Comparison of ENCODE assay signal across 24 mouse cellular contexts in genomic region chr5:146432476-146432875, GRCm38 (mm10). TPM values are rescaled to one million over a fixed set of nuclear protein-coding genes. Genes with fewer than 3 reads are reported as not detected.
"Had no signal": no experiment of that assay in that cellular context is flagged by ENCODE, and none has a peak within 500 bp of the region (broad histone marks: within the 10 kb centered on the region; RNA-seq: fewer than 3 reads in every experiment).

No protein-coding gene starts in this region.

- H3K9ac ChIP-seq: neural tube, embryonic 13.5 days; neural tube, embryonic 15.5 days; stomach, embryonic 15.5 days had no signal

- H3K36me3 ChIP-seq: stomach, embryonic 15.5 days had no signal

- H3K27ac ChIP-seq: neural tube, embryonic 13.5 days; neural tube, embryonic 15.5 days; stomach, embryonic 15.5 days; stomach, postnatal 0 days had no signal

- H3K9me3 ChIP-seq: neural tube, embryonic 13.5 days; neural tube, embryonic 15.5 days; stomach, embryonic 15.5 days had no signal

- H3K4me3 ChIP-seq: neural tube, embryonic 13.5 days; neural tube, embryonic 15.5 days; stomach, embryonic 15.5 days had no signal

- H3K4me2 ChIP-seq: neural tube, embryonic 13.5 days; neural tube, embryonic 15.5 days; stomach, embryonic 15.5 days had no signal

- H3K4me1 ChIP-seq: neural tube, embryonic 13.5 days; neural tube, embryonic 15.5 days; stomach, embryonic 15.5 days had no signal

- H3K27me3 ChIP-seq: neural tube, embryonic 13.5 days; neural tube, embryonic 15.5 days; stomach, embryonic 15.5 days had no signal

- DNase-seq: retina, postnatal 1 day; right cerebral cortex, adult 18-20 months; right cerebral cortex, postnatal 14 days; right cerebral cortex, postnatal 25 days; right cerebral cortex, postnatal 4 days; spleen, adult 18-20 months; thymus, adult 18-20 months; thymus, adult 2 months; thymus, postnatal 14 days; thymus, postnatal 25 days; thymus, postnatal 36 days; thymus, postnatal 4 days had no signal

RNA-seq across cellular contexts. Expression of gene Wasf3, which starts 47.7 kb away (rescaled TPM):
- total RNA-seq: neutrophil, adult 5-6 weeks had no signal

RNA-seq across cellular contexts. Expression of gene Gm6408, which starts 49.3 kb away (rescaled TPM):
- total RNA-seq: neutrophil, adult 5-6 weeks had no signal
- polyA plus RNA-seq: neural tube, embryonic 13.5 days; neural tube, embryonic 14.5 days; neural tube, embryonic 15.5 days; small intestine, adult 2 months; spleen, adult 2 months; stomach, embryonic 14.5 days; stomach, embryonic 15.5 days; stomach, embryonic 16.5 days; stomach, postnatal 0 days; thymus, adult 2 months; thymus, postnatal 0 days; urinary bladder, adult 2 months had no signal

RNA-seq across cellular contexts. Expression of gene Gm6370, which starts 58.7 kb away (rescaled TPM):
- total RNA-seq: neutrophil, adult 5-6 weeks had no signal
- polyA plus RNA-seq: neural tube, embryonic 13.5 days; neural tube, embryonic 14.5 days; neural tube, embryonic 15.5 days; small intestine, adult 2 months; spleen, adult 2 months; stomach, embryonic 14.5 days; stomach, embryonic 15.5 days; stomach, embryonic 16.5 days; stomach, postnatal 0 days; thymus, adult 2 months; thymus, postnatal 0 days; urinary bladder, adult 2 months had no signal
